Comparison of ENCODE assay signal across 8 mouse cellular contexts in genomic region chr4:106865415-106866110, GRCm38 (mm10). TPM values are rescaled to one million over a fixed set of nuclear protein-coding genes. Genes with fewer than 3 reads are reported as not detected.
DNase-seq lines count a peak whose midpoint lies in the region; ATAC-seq lines count a peak whose summit lies in the region.

No protein-coding gene starts in this region.

- H3K4me2 ChIP-seq in kidney, embryonic 14.5 days (replicated peaks; ENCODE audit: low read depth, low read length) = no peak overlapping the region
- H3K4me2 ChIP-seq in intestine, embryonic 15.5 days (replicated peaks) = peak overlapping the region; percentile 17
- H3K4me2 ChIP-seq in midbrain, embryonic 15.5 days = no peak overlapping the region; the same call in 1 of the 2 replicates

- peak; percentile 33; the same call in 1 of the 2 replicates for ATAC-seq in kidney, embryonic 14.5 days (ENCODE audit: low FRiP score, low TSS enrichment)
- ATAC-seq in intestine, embryonic 15.5 days = peak; percentile 18; the same call in 1 of the 2 replicates
- ATAC-seq in midbrain, embryonic 15.5 days (replicated peaks) = 0 out of 2 replicates have a peak, but pooled peaks have one; percentile 19
- no peak for ATAC-seq in inflammation-experienced regulatory T-cells, adult 6 months

- DNase-seq in kidney, adult 11 months = no peak
- DNase-seq in embryonic facial prominence, embryonic 10.5 days (ENCODE audit: low spot score) = peak; percentile 89
- DNase-seq in MN1 (ENCODE audit: low spot score) = no peak
- DNase-seq in frontal cortex, postnatal 36 days (ENCODE audit: low spot score in 2 of 2) = no peak

- no peak overlapping the region for H3K4me3 ChIP-seq in kidney, embryonic 14.5 days (ENCODE audit: low read length)
- peak overlapping the region; percentile 36 for H3K4me3 ChIP-seq in embryonic facial prominence, embryonic 10.5 days
- H3K4me3 ChIP-seq in intestine, embryonic 15.5 days (replicated peaks) = no peak overlapping the region
- H3K4me3 ChIP-seq in midbrain, embryonic 15.5 days = no peak overlapping the region

- no peaks in the 10 kb centered on the region for H3K36me3 ChIP-seq in kidney, embryonic 14.5 days (ENCODE audit: control insufficient read depth, insufficient read depth, low read length)
- no peaks in the 10 kb centered on the region for H3K36me3 ChIP-seq in embryonic facial prominence, embryonic 10.5 days (replicated peaks)
- no peaks in the 10 kb centered on the region for H3K36me3 ChIP-seq in intestine, embryonic 15.5 days
- no peaks in the 10 kb centered on the region for H3K36me3 ChIP-seq in midbrain, embryonic 15.5 days (replicated peaks)

- H3K9me3 ChIP-seq in kidney, embryonic 14.5 days (ENCODE audit: control insufficient read depth, low read length) = no peaks in the 10 kb centered on the region
- H3K9me3 ChIP-seq in embryonic facial prominence, embryonic 10.5 days = no peaks in the 10 kb centered on the region
- H3K9me3 ChIP-seq in intestine, embryonic 15.5 days = no peaks in the 10 kb centered on the region
- no peaks in the 10 kb centered on the region for H3K9me3 ChIP-seq in midbrain, embryonic 15.5 days

- WGBS in kidney, embryonic 14.5 days = 8% methylated on average over 19 of the region's 19 CpGs
- 8% methylated on average over 19 of the region's 19 CpGs for WGBS in embryonic facial prominence, embryonic 10.5 days
- 11% methylated on average over 19 of the region's 19 CpGs for WGBS in intestine, embryonic 15.5 days
- 6% methylated on average over 19 of the region's 19 CpGs for WGBS in midbrain, embryonic 15.5 days

- H3K27me3 ChIP-seq in kidney, embryonic 14.5 days (ENCODE audit: control insufficient read depth, insufficient read depth, low read length) = no peaks in the 10 kb centered on the region
- H3K27me3 ChIP-seq in embryonic facial prominence, embryonic 10.5 days (replicated peaks; ENCODE audit: low read depth, poor library complexity, severe bottlenecking) = no peaks in the 10 kb centered on the region
- no peaks in the 10 kb centered on the region for H3K27me3 ChIP-seq in intestine, embryonic 15.5 days (replicated peaks)
- 0 out of 2 replicates have a peak, but pooled peaks cover 2% of the 10 kb centered on the region for H3K27me3 ChIP-seq in midbrain, embryonic 15.5 days (replicated peaks)

- peak overlapping the region; percentile 91 for H3K27ac ChIP-seq in kidney, embryonic 14.5 days (ENCODE audit: low read depth, low read length)
- peak overlapping the region; percentile 95 for H3K27ac ChIP-seq in embryonic facial prominence, embryonic 10.5 days (replicated peaks)
- H3K27ac ChIP-seq in intestine, embryonic 15.5 days = peak overlapping the region; percentile 84
- H3K27ac ChIP-seq in midbrain, embryonic 15.5 days = peak overlapping the region; percentile 67

- H3K9ac ChIP-seq in kidney, embryonic 14.5 days (ENCODE audit: low read depth, low read length) = peak overlapping the region; percentile 42; the same call in 1 of the 2 replicates
- peak overlapping the region; percentile 11; the same call in 1 of the 2 replicates for H3K9ac ChIP-seq in intestine, embryonic 15.5 days
- no peak overlapping the region for H3K9ac ChIP-seq in midbrain, embryonic 15.5 days

- peaks cover 56% of the 10 kb centered on the region for H3K4me1 ChIP-seq in kidney, embryonic 14.5 days (ENCODE audit: control insufficient read depth, insufficient read depth, low read length)
- H3K4me1 ChIP-seq in embryonic facial prominence, embryonic 10.5 days = peaks cover 89% of the 10 kb centered on the region
- peaks cover 51% of the 10 kb centered on the region for H3K4me1 ChIP-seq in intestine, embryonic 15.5 days (replicated peaks)
- H3K4me1 ChIP-seq in midbrain, embryonic 15.5 days = peaks cover 24% of the 10 kb centered on the region

RNA-seq across cellular contexts. Expression of gene Ssbp3, which starts 44.9 kb away (rescaled TPM):
- polyA plus RNA-seq in kidney, embryonic 14.5 days (2014; fragmentation: Nextera tagmentation; extraction: Ambion mirVana) = 81.5 and 118 TPM in 2 replicates
- polyA plus RNA-seq in embryonic facial prominence, embryonic 10.5 days (2016; fragmentation: Nextera tagmentation; extraction: Ambion mirVana) = 147 TPM in 2 replicates
- polyA plus RNA-seq in intestine, embryonic 15.5 days (2015; fragmentation: Nextera tagmentation; extraction: Ambion mirVana) = 83.7 and 86.0 TPM in 2 replicates
- 175 and 194 TPM in 2 replicates for polyA plus RNA-seq in midbrain, embryonic 15.5 days (2015; fragmentation: Nextera tagmentation; extraction: Ambion mirVana)
- 10 to 100 TPM; 36.1 to 45.6 (median 43.4) TPM for polyA plus RNA-seq in inflammation-experienced regulatory T-cells, adult 6 months (2017; shearing (Covaris generic))
